Mouse (Mus musculus) kidney, adult 2 months (tissue): Measurements from ENCODE around the gene Ddo. TPM values are rescaled to one million over a fixed set of nuclear protein-coding genes. Genes with fewer than 3 reads are reported as not detected.

Experiments
- DNase-seq: peaks from one replicate; pipeline ENCODE4 v3.0.0; 2021
- H3K27ac ChIP-seq: fragments of 200-500 bp; 2 replicates; pipeline ENCODE4 v1.5.1; 2012; ENCODE audit warnings: low read depth, low read length, control low read depth, inconsistent platforms; ENCODE audit not compliant: insufficient read depth
- H3K27me3 ChIP-seq: fragments of 200-500 bp; replicated peaks from 2 replicates; pipeline ENCODE4 v1.6.1; 2012; ENCODE audit warnings: mild to moderate bottlenecking, moderate library complexity, low read length, inconsistent platforms; ENCODE audit not compliant: control insufficient read depth, insufficient read depth
- H3K36me3 ChIP-seq: fragments of 200-500 bp; 2 replicates; pipeline ENCODE4 v1.6.1; 2012; ENCODE audit warnings: mild to moderate bottlenecking, moderate library complexity, low read length, inconsistent platforms; ENCODE audit not compliant: control insufficient read depth, insufficient read depth
- H3K4me1 ChIP-seq: fragments of 200-500 bp; 2 replicates; pipeline ENCODE4 v1.6.1; 2011; ENCODE audit warnings: low read length; ENCODE audit not compliant: control insufficient read depth, insufficient read depth
- H3K4me3 ChIP-seq: fragments of 200-500 bp; 2 replicates; pipeline ENCODE4 v1.5.1; 2011; ENCODE audit warnings: mild to moderate bottlenecking, low read depth, low read length, control low read depth; ENCODE audit not compliant: insufficient read depth
- CTCF ChIP-seq: fragments of 200-500 bp; conservative IDR thresholded peaks from 2 replicates; pipeline ENCODE4 v1.5.1; 2011; ENCODE audit warnings: low read depth, mild to moderate bottlenecking, control low read depth, low read length, moderate library complexity, mixed read lengths; ENCODE audit not compliant: insufficient read depth, insufficient read length
- POLR2A ChIP-seq: fragments of 200-500 bp; IDR thresholded peaks from one replicate; pipeline ENCODE4 v1.6.1; 2011; ENCODE audit warnings: low read depth, low read length, control low read depth
- WGBS: fragments of 180-500 bp; shearing (Covaris S2); methylation state at CpG from one replicate; pipeline ENCODE4 v1.1.7; 2018; 5-methylcytosine and 5-hydroxymethylcytosine counted together
- polyA plus RNA-seq: library from polyadenylated mRNA; depleted of rRNA; stranded (reverse); fragments of >200 nt; gene quantifications from 2 replicates; pipeline ENCODE4 v1.2.3, GENCODE M21; 2012

The Ddo gene
- polyA plus RNA-seq, 1 experiment: 54.3 TPM

DNA sequence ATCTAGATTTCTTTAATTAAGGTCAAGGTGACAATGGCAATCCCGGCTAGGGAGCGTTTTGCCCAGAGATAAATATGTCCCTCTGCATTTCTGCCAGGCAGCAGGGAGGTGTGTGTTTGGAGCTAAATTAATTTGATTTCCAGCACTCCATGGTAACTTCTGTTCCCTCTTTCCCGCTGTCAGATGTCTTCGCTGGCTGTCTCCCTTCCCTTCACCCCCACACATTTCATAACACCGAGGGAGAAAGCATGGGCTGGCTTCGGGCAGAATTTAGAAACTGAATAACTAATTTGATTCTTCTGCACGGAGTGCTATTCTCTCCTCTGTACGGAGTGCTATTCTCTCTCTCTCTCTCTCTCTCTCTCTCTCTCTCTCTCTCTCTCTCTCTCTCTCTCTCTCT lies 52.7 kb downstream of the Ddo start:
- Histone ChIP-seq H3K4me3 (no peak overlapping the region), H3K4me1 (no peaks in the 10 kb centered on the region), H3K36me3 (no peaks in the 10 kb centered on the region), H3K27ac (no peak overlapping the region), H3K27me3 (no peaks in the 10 kb centered on the region)
- WGBS: 27% methylated on average over 8 of the region's 8 CpGs
- peak; percentile 14 for DNase-seq
- no peak for TF ChIP-seq POLR2A
- TF ChIP-seq CTCF: no peak

DNA sequence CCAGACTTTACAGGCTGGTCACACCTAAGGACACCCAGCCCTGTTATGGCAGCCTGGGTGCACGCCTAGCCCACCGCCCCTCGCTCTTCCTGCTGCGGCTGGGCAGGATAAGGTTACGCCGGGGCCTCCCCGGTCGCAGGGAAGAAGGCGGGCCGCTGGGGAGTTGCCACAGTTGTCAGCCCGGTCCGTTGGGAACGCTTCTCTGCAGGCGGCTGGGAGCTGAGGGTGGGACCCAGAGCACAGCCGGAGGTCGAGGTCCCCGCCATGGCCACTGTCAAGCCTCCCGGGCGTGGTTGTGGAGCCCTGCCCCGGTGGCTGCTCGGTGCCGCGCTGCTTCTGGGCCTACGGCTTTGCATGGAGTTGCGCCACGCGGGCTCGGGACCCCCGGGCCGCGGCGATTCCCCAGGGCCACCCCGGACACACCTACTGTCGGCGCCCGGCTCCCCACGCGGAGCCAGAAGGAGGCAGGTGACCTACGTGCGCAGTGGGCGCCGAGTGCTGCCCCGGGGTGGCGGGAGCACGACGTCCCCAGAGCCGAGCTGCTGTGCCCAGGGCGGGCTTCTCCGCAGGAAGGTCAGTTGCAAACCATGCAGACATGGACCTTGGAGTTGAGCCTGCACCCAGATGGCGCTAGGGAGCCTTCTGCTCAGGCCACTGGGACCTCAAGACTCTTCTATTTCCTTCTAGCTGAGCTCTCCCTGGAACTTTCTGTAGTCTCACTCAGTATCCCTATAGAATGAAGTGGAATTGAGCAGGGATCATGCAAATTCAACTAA lies 53.5 kb downstream of the Ddo start, which contains the start of gene Mettl24:
Gene Mettl24, plus strand, starts transcription at position 191 of the 776 bp plus-strand sequence.
- peak; percentile 88 for DNase-seq
- TF ChIP-seq POLR2A: no peak
- peak; percentile 77 for TF ChIP-seq CTCF
- Histone ChIP-seq H3K27me3 (no peaks in the 10 kb centered on the region), H3K4me3 (peak within 1 kb of the TSS; percentile 59), H3K36me3 (no peaks in the 10 kb centered on the region), H3K4me1 (no peaks in the 10 kb centered on the region), H3K27ac (peak within 1 kb of the TSS; percentile 15; the same call in 1 of the 2 replicates)
- WGBS: 1% methylated on average over 50 of the region's 50 CpGs

DNA sequence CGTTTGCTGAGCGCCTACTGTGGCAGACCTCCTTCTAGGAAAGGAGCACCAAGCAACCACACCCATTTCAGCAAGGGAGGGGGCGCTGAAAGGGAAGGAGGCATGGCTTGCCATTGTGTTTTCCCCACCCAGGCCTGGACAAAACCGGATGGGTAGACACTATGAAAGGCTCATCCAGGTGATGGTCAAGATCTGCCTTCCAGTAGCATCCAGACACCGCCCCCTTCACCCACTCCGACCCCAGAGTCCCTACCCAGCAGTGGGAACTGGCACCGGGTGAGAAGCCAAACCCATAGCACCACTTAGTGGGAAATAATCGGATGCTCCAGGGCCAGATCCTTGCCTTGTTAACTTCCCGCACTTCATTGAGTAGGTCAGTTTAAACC lies 54.0 kb downstream of the Ddo start:
- 60% methylated on average over 9 of the region's 9 CpGs for WGBS
- peak overlapping the region; percentile 59 for H3K4me3 ChIP-seq
- no peak overlapping the region for H3K27ac ChIP-seq
- H3K4me1 ChIP-seq: no peaks in the 10 kb centered on the region
- no peaks in the 10 kb centered on the region for H3K27me3 ChIP-seq
- no peak for DNase-seq
- no peaks in the 10 kb centered on the region for H3K36me3 ChIP-seq
- no peak for TF ChIP-seq CTCF
- no peak for TF ChIP-seq POLR2A

DNA sequence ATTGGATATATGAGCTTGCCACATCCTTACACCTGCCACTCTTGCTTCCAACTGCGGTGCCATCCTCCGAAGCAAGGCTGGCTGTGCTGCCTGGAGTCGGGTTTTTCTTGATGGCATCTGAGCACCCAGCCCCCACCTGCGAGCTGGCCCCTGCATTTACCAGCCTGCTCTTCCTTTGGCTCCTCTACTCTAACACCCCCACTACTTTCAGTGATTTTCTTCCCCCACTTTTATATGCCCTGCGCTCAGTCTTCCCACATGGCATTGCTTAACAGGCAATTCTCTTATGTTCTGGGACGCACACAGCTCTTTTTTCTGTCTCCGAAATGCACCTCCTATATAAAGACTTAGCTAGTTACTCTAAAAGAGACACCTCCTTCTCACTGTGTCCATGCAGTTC lies 54.5 kb downstream of the Ddo start:
- no peaks in the 10 kb centered on the region for H3K27me3 ChIP-seq
- no peaks in the 10 kb centered on the region for H3K4me1 ChIP-seq
- 95% methylated on average over 7 of the region's 7 CpGs for WGBS
- no peak overlapping the region for H3K27ac ChIP-seq
- no peak for DNase-seq
- no peaks in the 10 kb centered on the region for H3K36me3 ChIP-seq
- TF ChIP-seq CTCF: no peak
- no peak for TF ChIP-seq POLR2A
- no peak overlapping the region for H3K4me3 ChIP-seq

DNA sequence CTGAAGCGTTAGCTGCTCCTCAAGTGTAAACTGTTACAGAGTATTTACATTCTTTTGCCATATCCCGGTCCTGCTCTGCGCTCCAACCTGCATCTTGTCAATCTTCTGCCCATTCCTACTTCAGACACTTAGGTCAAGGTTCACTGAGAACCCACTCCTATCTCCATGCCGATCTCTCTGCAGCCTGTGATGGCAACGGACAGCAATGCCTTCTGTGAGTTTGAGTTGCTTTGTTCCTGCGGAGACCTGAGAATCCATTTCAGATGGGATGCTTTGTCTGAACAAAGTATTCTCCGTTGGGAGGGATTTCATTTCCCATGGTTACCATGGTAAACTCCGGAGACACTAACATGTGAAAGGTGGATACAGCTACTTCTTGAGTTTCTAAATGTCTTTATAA lies 55.8 kb downstream of the Ddo start:
- TF ChIP-seq POLR2A (no peak), CTCF (no peak)
- H3K4me1 ChIP-seq: no peaks in the 10 kb centered on the region
- no peaks in the 10 kb centered on the region for H3K36me3 ChIP-seq
- WGBS: 73% methylated on average over 8 of the region's 8 CpGs
- H3K27me3 ChIP-seq: no peaks in the 10 kb centered on the region
- DNase-seq: no peak
- H3K27ac ChIP-seq: no peak overlapping the region
- H3K4me3 ChIP-seq: no peak overlapping the region

DNA sequence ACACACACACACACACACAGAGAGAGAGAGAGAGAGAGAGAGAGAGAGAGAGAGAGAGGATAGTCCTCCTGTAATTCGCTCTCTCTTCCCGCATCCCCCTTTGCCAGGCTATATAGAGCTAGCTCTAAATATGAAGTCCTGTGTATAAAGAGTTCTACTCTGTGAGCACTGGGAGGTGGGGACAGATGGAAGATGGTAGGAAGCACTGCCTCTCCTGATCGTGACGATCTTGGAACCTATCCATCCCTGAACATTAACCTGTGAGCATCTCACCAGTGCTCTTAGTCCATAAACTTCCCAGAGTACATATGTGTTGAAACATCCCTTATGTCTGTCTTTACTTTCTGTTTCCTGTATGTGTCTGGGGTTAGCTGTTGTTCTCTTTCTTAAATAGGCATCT lies 57.2 kb downstream of the Ddo start:
- Histone ChIP-seq H3K36me3 (no peaks in the 10 kb centered on the region), H3K4me1 (no peaks in the 10 kb centered on the region), H3K27ac (no peak overlapping the region), H3K4me3 (no peak overlapping the region), H3K27me3 (no peaks in the 10 kb centered on the region)
- no peak for DNase-seq
- 86% methylated on average over 4 of the region's 4 CpGs for WGBS
- no peak for TF ChIP-seq POLR2A
- TF ChIP-seq CTCF: no peak

DNA sequence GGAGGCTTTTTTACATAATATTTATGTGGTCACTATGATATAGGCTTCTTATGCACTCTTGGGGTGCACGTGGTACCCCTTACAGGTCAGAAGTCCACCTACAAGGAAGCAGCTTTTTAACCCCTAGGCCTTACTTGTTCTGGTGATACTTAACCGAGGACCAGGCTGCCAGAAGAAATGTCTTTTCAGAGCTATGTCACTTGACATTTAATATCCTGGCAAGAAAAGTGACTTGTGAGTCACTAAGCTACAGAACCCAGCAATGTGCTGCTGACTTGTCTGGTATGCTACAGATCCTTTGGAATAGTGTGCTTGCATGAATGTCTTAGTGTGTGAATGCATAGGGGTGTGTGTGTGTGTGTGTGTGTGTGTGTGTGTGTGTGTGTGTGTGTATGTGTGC lies 57.6 kb downstream of the Ddo start:
- no peaks in the 10 kb centered on the region for H3K4me1 ChIP-seq
- whole genome bisulfite sequencing: 65% methylated on average over 2 of the region's 2 CpGs
- H3K4me3 ChIP-seq: no peak overlapping the region
- H3K27me3 ChIP-seq: no peaks in the 10 kb centered on the region
- DNase-seq: no peak
- H3K27ac ChIP-seq: no peak overlapping the region
- H3K36me3 ChIP-seq: no peaks in the 10 kb centered on the region
- TF ChIP-seq CTCF: no peak
- no peak for TF ChIP-seq POLR2A

DNA sequence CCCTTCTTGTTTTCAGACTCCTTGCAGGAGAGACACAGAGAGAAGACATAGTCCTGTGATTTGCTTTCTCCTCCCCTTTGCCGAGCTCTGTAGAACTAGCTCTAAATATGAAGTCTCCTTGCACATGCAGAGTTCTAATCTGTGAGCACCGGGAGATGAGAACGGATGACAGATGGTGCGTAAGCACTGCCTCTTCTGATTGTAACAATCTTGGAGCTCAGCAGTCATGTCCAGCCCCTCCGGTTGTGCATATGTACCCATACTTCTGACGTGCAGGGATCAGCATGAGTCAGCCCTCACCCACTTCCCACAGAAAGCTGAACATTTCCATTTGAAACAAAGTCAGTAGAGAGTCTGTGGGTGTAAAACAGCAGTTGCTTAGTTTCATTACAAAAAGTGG lies 58.5 kb downstream of the Ddo start:
- no peaks in the 10 kb centered on the region for H3K4me1 ChIP-seq
- no peaks in the 10 kb centered on the region for H3K27me3 ChIP-seq
- no peak overlapping the region for H3K27ac ChIP-seq
- DNase-seq: no peak
- H3K36me3 ChIP-seq: no peaks in the 10 kb centered on the region
- WGBS: 91% methylated on average over 6 of the region's 6 CpGs
- no peak overlapping the region for H3K4me3 ChIP-seq
- no peak for TF ChIP-seq CTCF
- TF ChIP-seq POLR2A: no peak
